Mouse (Mus musculus) heart, adult 2 months (tissue): ENCODE measurements around the gene 1700001J03Rik.

Source experiments
- CTCF ChIP-seq: fragments of 200-600 bp; IDR thresholded peaks from 2 replicates; pipeline ENCODE4 v1.8.1; 2022; ENCODE audit warnings: antibody characterized with exemption, mild to moderate bottlenecking, moderate library complexity
- EP300 ChIP-seq: fragments of 200-500 bp; IDR thresholded peaks from 2 replicates; pipeline ENCODE4 v1.6.1; 2011; ENCODE audit warnings: low read depth, low read length, control low read depth; ENCODE audit not compliant: insufficient read depth

DNA sequence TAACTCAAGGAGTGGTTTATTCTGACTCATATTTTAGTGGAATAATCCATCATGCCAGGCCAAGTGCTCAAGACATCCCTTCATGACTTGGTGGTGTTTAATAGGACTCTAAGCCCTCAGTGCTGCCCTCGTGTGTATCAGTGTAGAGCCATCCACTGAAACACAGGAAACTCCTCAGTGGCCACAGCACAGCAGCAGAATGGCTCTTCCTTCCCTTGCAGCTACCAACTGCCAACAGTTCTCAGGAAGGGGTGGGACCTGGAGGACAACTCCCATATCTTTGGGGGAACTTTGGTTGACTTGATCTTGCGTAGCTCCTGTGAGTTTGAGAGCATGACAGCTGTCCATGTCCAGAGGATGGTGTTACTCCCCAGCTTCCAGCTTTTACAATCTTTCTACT lies 18.8 kb upstream of the 1700001J03Rik start:
- no peak for TF ChIP-seq CTCF
- no peak for TF ChIP-seq EP300
